Mouse (Mus musculus) liver, embryonic 14.5 days (tissue): ENCODE data around the gene 2610528A11Rik. TPM values are rescaled to one million over a fixed set of nuclear protein-coding genes. Genes with fewer than 3 reads are reported as not detected.

Experiments used
- ATAC-seq: fragments of 200-750 bp; cut with Nextera tagmentation; 2 replicates; pipeline ENCODE4 v1.8.0; 2017; ENCODE audit warnings: moderate number of reproducible peaks, mild to moderate bottlenecking, moderate library complexity; ENCODE audit not compliant: insufficient read depth
- DNase-seq, 3 experiments: peaks; one replicate each; pipeline ENCODE4 v3.0.0-alpha.2; 2012 to 2013; ENCODE audit warnings: low read depth in 3 of 3, low spot score in 3 of 3
- H3K27ac ChIP-seq: fragments of 300-500 bp; sonication (generic); 2 replicates; pipeline ENCODE4 v1.5.1; 2014; ENCODE audit warnings: moderate library complexity, mild to moderate bottlenecking, control low read depth, inconsistent platforms
- H3K27me3 ChIP-seq: fragments of 300-500 bp; sonication (generic); 2 replicates; pipeline ENCODE4 v1.6.1; 2014; ENCODE audit warnings: mild to moderate bottlenecking, low read length, moderate library complexity; ENCODE audit not compliant: control insufficient read depth, insufficient read depth
- H3K36me3 ChIP-seq: fragments of 300-500 bp; sonication (generic); replicated peaks from 2 replicates; pipeline ENCODE4 v1.6.1; 2014; ENCODE audit warnings: low read depth; ENCODE audit not compliant: control insufficient read depth, insufficient read depth
- H3K4me1 ChIP-seq, 2 experiments: fragments of 200-500 bp in 1 of 2; fragments of 300-500 bp in 1 of 2; sonication (generic) in 1 of 2; replicated peaks; 2 replicates each; pipeline ENCODE4 v1.6.1; 2012 to 2014; ENCODE audit warnings: antibody characterized with exemption in 1 of 2, inconsistent platforms in 1 of 2, low read length in 1 of 2; ENCODE audit not compliant: control insufficient read depth in 2 of 2, insufficient read depth in 2 of 2
- H3K4me2 ChIP-seq: fragments of 300-500 bp; sonication (generic); 2 replicates; pipeline ENCODE4 v1.6.1; 2014; ENCODE audit warnings: low read depth, mild to moderate bottlenecking, control low read depth, moderate library complexity
- H3K4me3 ChIP-seq, 2 experiments: fragments of 200-500 bp in 1 of 2; fragments of 300-500 bp in 1 of 2; sonication (generic) in 1 of 2; 2 replicates each; pipeline ENCODE4 v1.5.1; 2012 to 2014; ENCODE audit warnings: low read depth in 2 of 2, low read length in 2 of 2, mild to moderate bottlenecking in 2 of 2, control low read depth in 1 of 2, inconsistent platforms in 1 of 2, moderate library complexity in 1 of 2; ENCODE audit not compliant: insufficient read depth in 1 of 2
- H3K9ac ChIP-seq: fragments of 300-500 bp; sonication (generic); replicated peaks from 2 replicates; pipeline ENCODE4 v1.6.1; 2014; ENCODE audit warnings: mild to moderate bottlenecking, control low read depth, moderate library complexity
- H3K9me3 ChIP-seq: fragments of 300-500 bp; sonication (generic); 2 replicates; pipeline ENCODE4 v1.6.1; 2016; ENCODE audit warnings: low read length, mixed read lengths; ENCODE audit not compliant: control insufficient read depth
- CTCF ChIP-seq: IDR thresholded peaks from 2 replicates; pipeline ENCODE4 v1.5.1; 2016; ENCODE audit warnings: antibody characterized with exemption, low read depth, control low read depth
- EP300 ChIP-seq: IDR thresholded peaks from 2 replicates; pipeline ENCODE4 v1.6.1; 2016; ENCODE audit warnings: antibody characterized with exemption, low read depth
- WGBS: fragments of 180-500 bp; shearing (Covaris S2); extraction: QIAGEN DNeasy Blood & Tissue Kit; methylation state at CpG from one replicate; pipeline ENCODE4 v1.1.7; 2014; ENCODE audit not compliant: insufficient replicate concordance; 5-methylcytosine and 5-hydroxymethylcytosine counted together
- polyA plus RNA-seq, 2 experiments: library from polyadenylated mRNA; depleted of rRNA in 1 of 2; stranded (reverse) in 1 of 2; unstranded in 1 of 2; fragments of >200 nt; fragmentation: Nextera tagmentation in 1 of 2; extraction: Ambion mirVana in 1 of 2; gene quantifications; 2 replicates each; pipeline versions ENCODE4 v1.2.1 to v1.2.3; 2012 to 2014

2610528A11Rik gene
- polyA plus RNA-seq, 2 experiments, result 0.35 TPM; not detected in 1

DNA sequence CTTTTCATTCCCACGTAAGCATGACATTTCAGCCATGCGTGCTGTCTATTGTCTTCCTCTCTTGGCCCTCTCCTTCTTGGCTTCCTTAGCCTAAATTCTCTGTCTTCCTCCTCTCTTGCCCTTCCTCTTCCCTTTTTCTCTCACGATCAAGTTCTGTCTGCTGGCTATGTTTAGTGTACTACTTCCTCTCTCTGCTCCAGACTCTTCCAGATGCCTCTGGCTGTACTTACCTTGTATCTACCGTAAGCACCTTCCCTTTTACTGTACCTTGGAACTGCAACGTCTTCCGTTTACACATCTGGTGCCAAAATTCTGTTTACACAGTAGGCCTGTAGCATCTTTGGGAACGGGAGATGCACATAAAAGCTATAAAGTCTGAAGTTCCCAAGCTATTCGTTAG is 4.4 kb downstream of the 2610528A11Rik start:
- ATAC-seq (no peak), DNase-seq (no peak)
- Histone ChIP-seq H3K27me3 (no peaks in the 10 kb centered on the region), H3K36me3 (no peaks in the 10 kb centered on the region), H3K4me2 (no peak overlapping the region), H3K9ac (no peak overlapping the region), H3K27ac (no peak overlapping the region), H3K9me3 (no peaks in the 10 kb centered on the region), H3K4me3 (no peak overlapping the region), H3K4me1 (no peaks in the 10 kb centered on the region)
- WGBS, result 33% methylated on average over 8 of the region's 8 CpGs
- TF ChIP-seq EP300 (no peak), CTCF (no peak)

DNA sequence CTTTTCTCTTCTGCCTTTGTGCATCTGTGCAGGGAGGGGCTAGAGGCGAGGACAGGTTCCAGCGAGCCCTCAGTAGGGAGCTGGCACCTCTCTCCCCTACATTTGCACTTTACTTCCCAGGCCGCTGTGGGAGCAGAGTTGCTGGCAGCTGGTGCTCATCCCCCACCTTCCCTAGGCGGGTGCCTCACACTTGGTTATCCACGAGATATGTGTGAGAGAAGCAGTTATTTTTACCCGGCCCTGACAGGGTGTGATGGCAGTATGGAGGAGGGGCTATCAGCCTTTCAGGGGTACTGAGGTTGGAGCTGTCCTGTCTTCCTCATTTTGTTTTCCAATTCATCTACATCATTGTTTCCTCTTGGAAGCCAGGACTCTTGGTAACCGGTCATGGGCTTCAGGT is 8.0 kb downstream of the 2610528A11Rik start:
- no peak for TF ChIP-seq CTCF
- no peak for TF ChIP-seq EP300
- Histone ChIP-seq H3K36me3 (no peaks in the 10 kb centered on the region), H3K4me1 (no peaks in the 10 kb centered on the region), H3K27ac (no peak overlapping the region), H3K4me2 (no peak overlapping the region), H3K4me3 (no peak overlapping the region), H3K9ac (no peak overlapping the region), H3K27me3 (no peaks in the 10 kb centered on the region), H3K9me3 (no peaks in the 10 kb centered on the region)
- 22% methylated on average over 7 of the region's 7 CpGs for WGBS
- ATAC-seq, result no peak
- no peak for DNase-seq

DNA sequence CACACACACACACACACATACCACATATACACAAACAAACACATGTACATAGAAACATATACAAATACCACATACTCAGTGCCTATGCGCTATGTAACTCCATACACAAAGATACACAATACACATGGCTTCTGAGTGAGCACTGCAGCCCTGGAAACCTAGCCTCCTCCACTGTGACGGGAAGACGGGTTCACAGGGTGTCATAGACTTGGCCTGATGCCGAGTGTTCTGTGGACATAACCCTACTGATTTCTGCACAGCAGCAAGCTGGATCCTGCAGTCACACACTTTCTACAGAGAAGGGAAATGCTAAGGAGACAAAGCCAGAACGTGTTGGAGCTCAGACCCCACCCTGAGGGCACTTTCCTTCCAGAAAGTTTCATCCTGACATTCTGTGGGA is 9.1 kb downstream of the 2610528A11Rik start:
- no peak overlapping the region for H3K4me3 ChIP-seq
- 49% methylated on average over 5 of the region's 5 CpGs for WGBS
- H3K4me1 ChIP-seq, result no peaks in the 10 kb centered on the region
- H3K27ac ChIP-seq, result no peak overlapping the region
- H3K9ac ChIP-seq, result no peak overlapping the region
- H3K9me3 ChIP-seq, result no peaks in the 10 kb centered on the region
- no peak for ATAC-seq
- H3K27me3 ChIP-seq, result no peaks in the 10 kb centered on the region; the same call in 1 of the 2 replicates
- no peak for TF ChIP-seq CTCF
- no peak for TF ChIP-seq EP300
- no peaks in the 10 kb centered on the region for H3K36me3 ChIP-seq
- no peak for DNase-seq
- no peak overlapping the region for H3K4me2 ChIP-seq

DNA sequence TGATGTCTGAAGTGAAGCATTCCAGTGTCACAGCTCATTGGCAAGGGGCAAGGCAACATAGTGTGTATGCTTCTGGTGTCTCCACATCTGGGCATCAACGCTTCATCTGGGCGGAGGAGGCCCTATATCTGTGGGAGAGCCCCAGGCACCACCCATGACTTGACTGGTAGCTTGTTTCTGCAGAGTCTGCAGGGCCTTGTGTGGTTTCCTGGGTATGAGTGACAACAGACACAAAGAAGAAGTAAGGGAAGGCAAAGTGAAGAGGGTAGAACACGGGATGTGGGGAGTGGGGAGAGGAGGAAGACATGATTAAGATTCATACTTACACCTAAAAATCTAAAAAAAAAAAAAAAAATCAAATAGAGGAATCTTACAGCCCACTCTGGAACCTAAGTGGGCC is 11.3 kb downstream of the 2610528A11Rik start:
- Histone ChIP-seq H3K4me1 (no peaks in the 10 kb centered on the region), H3K27ac (no peak overlapping the region), H3K4me3 (no peak overlapping the region), H3K9ac (no peak overlapping the region), H3K9me3 (no peaks in the 10 kb centered on the region), H3K36me3 (no peaks in the 10 kb centered on the region), H3K27me3 (peaks cover 12% of the 10 kb centered on the region), H3K4me2 (no peak overlapping the region)
- TF ChIP-seq CTCF (no peak), EP300 (no peak)
- 29% methylated on average over 3 of the region's 3 CpGs for WGBS
- DNase-seq (no peak), ATAC-seq (no peak)

DNA sequence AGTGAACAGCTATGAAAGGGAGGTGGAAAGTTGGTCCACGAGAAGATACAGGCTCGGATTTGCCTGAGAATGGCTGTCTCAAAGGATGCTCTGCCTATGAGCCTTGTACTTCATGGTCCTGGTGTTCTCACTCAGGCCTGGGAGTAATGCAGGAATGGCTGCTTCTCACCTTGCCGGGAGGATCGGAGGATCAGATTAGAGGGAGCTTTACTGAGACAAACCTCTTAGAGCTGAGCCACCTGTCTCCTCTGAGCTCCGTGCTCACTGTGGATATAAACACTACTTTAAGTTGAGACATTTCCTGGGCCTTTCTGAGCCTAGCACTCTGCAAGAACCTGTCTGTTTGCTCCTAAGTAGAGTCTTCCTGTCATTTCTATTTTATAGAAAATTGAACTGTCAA is 12.3 kb downstream of the 2610528A11Rik start:
- no peak for TF ChIP-seq CTCF
- no peak for TF ChIP-seq EP300
- WGBS, result 43% methylated on average over 5 of the region's 5 CpGs
- ATAC-seq (no peak), DNase-seq (no peak)
- Histone ChIP-seq H3K4me1 (no peaks in the 10 kb centered on the region), H3K27ac (no peak overlapping the region), H3K36me3 (no peaks in the 10 kb centered on the region), H3K9me3 (no peaks in the 10 kb centered on the region), H3K9ac (no peak overlapping the region), H3K4me2 (no peak overlapping the region), H3K4me3 (no peak overlapping the region), H3K27me3 (peaks cover 12% of the 10 kb centered on the region)
